Mouse (Mus musculus): ENCODE data around the gene Zfp512b.

Zfp512b gene

DNA sequence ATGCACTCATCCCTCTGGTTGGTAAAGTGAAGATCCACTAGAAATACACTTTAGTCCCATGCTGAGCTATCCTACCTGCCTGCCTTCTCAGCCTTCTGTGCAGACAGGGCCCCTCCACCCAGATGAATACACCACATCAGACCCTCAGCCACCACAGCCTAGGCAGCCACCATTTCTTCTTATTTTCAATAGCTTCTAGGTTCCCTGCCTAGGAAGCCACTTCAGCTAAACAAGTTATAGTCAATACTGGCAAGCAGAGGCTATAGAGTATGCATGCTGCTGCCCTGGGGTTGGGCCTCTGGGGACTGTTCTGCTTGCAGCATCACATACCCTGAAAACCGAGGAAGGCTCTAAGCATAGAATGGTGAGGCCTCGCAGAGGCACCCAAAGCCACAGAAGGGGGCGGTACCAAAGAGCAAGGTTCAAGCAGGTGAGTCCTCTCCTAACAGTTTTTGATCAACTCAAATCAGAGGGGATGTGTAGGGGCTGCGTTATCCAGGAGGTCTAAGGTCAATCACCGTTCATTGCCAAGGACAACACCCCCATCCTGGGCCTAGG is 996 bp downstream of the Zfp512b start, which contains the start of gene Prpf6:
Gene Prpf6, plus strand, starts transcription at position 341 of the 558 bp plus-strand sequence.
- in situ Hi-C loops (cut with MboI; ENCODE audit: low pct_unique_long_range_greater_than_20kb in 1 of 2, low sequenced_read_pairs in 2 of 2, unreplicated experiment in 1 of 2) = no loop called here

GRCm38 (mm10) chr2:181590471-181590870 is 2.1 kb downstream of the Zfp512b start:
- in situ Hi-C loops (cut with MboI; ENCODE audit: low pct_unique_long_range_greater_than_20kb in 1 of 2, low sequenced_read_pairs in 2 of 2, unreplicated experiment in 1 of 2) = no loop called here

- in situ Hi-C loops (cut with MboI; ENCODE audit: low pct_unique_long_range_greater_than_20kb in 1 of 2, low sequenced_read_pairs in 2 of 2, unreplicated experiment in 1 of 2) = no loop called here
Observed at GRCm38 (mm10) chr2:181589732-181590105, 2.9 kb downstream of the Zfp512b start.

GRCm38 (mm10) chr2:181589011-181589731 is 3.4 kb downstream of the Zfp512b start:
- in situ Hi-C loops (cut with MboI; ENCODE audit: low pct_unique_long_range_greater_than_20kb in 1 of 2, low sequenced_read_pairs in 2 of 2, unreplicated experiment in 1 of 2) = no loop called here

DNA sequence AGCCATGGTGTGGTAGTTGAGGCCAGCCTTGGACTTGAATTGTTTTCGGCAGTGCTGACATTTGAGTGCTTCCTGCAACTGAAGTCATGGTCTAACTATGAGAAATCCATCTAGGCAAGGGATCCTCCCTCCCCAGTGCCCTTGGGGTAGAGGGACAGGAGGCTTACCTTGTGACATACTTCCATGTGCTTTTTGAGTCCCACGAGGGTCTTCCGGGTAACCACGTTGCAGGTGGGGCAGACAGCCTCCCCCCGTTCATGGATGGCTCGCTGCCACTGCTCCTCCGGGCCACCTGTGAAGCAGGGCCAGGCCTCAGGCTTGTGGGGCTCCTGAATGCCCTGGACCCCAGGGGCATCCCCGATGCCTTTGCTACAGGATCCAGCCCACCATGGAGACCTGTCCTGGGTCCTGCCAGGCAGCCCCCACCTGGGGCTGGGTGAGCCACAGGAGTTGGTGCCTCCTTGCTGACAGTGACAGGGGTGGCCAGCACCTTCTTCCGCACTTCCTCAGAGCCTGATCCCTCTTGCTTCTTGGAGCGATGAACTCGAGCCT is 4.3 kb downstream of the Zfp512b start:
- in situ Hi-C loops (cut with MboI; ENCODE audit: low pct_unique_long_range_greater_than_20kb in 1 of 2, low sequenced_read_pairs in 2 of 2, unreplicated experiment in 1 of 2) = no loop called here

- in situ Hi-C loops (cut with MboI; ENCODE audit: low pct_unique_long_range_greater_than_20kb in 1 of 2, low sequenced_read_pairs in 2 of 2, unreplicated experiment in 1 of 2) = no loop called here
Observed at GRCm38 (mm10) chr2:181587796-181588195, 4.8 kb downstream of the Zfp512b start.

GRCm38 (mm10) chr2:181586124-181586523 is 6.5 kb downstream of the Zfp512b start:
- in situ Hi-C loops (cut with MboI; ENCODE audit: low pct_unique_long_range_greater_than_20kb in 1 of 2, low sequenced_read_pairs in 2 of 2, unreplicated experiment in 1 of 2) = no loop called here

GRCm38 (mm10) chr2:181585506-181585905 is 7.1 kb downstream of the Zfp512b start:
- in situ Hi-C loops (cut with MboI; ENCODE audit: low pct_unique_long_range_greater_than_20kb in 1 of 2, low sequenced_read_pairs in 2 of 2, unreplicated experiment in 1 of 2) = no loop called here

DNA sequence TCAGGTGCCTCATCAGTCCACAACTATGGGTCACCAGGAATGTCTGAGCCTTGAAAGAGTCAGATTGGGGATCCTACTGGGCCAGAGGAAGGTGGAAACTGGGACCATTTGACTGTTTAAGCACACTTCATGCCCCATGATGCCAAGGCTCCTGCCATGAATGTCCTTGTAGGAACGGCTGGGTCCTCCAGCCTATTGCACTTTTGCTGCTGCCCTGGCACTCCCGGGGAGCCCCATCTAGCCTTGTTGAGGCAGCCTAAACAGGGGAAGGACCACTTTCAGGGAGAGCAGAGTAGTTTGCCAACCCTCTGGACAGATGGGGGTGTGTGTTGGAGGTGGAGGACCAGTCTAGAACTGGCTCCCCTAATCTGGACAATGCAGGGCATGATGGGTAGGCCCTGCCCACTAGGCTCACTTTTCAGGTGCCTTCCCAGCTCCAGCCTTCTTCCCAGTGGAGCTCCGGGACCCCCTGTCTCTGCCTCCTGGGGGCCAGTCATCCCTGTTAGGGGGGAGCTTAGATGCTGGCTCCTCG is 8.1 kb downstream of the Zfp512b start, which contains the start of gene Uckl1:
Gene Uckl1, minus strand, starts transcription at position 482 of the 532 bp plus-strand sequence.
- in situ Hi-C loops (cut with MboI; ENCODE audit: low pct_unique_long_range_greater_than_20kb in 1 of 2, low sequenced_read_pairs in 2 of 2, unreplicated experiment in 1 of 2) = no loop called here

GRCm38 (mm10) chr2:181583460-181584257 is 8.9 kb downstream of the Zfp512b start:
- in situ Hi-C loops (cut with MboI; ENCODE audit: low pct_unique_long_range_greater_than_20kb in 1 of 2, low sequenced_read_pairs in 2 of 2, unreplicated experiment in 1 of 2) = no loop called here

- in situ Hi-C loops (cut with MboI; ENCODE audit: low pct_unique_long_range_greater_than_20kb in 1 of 2, low sequenced_read_pairs in 2 of 2, unreplicated experiment in 1 of 2) = no loop called here
Observed at GRCm38 (mm10) chr2:181582939-181583338, 9.7 kb downstream of the Zfp512b start.

- in situ Hi-C loops (cut with MboI; ENCODE audit: low pct_unique_long_range_greater_than_20kb in 1 of 2, low sequenced_read_pairs in 2 of 2, unreplicated experiment in 1 of 2) = no loop called here
Observed at GRCm38 (mm10) chr2:181582358-181582757, 10.2 kb downstream of the Zfp512b start.

- in situ Hi-C loops (cut with MboI; ENCODE audit: low pct_unique_long_range_greater_than_20kb in 1 of 2, low sequenced_read_pairs in 2 of 2, unreplicated experiment in 1 of 2) = no loop called here
Observed at GRCm38 (mm10) chr2:181581402-181582120, 11.0 kb downstream of the Zfp512b start.

DNA sequence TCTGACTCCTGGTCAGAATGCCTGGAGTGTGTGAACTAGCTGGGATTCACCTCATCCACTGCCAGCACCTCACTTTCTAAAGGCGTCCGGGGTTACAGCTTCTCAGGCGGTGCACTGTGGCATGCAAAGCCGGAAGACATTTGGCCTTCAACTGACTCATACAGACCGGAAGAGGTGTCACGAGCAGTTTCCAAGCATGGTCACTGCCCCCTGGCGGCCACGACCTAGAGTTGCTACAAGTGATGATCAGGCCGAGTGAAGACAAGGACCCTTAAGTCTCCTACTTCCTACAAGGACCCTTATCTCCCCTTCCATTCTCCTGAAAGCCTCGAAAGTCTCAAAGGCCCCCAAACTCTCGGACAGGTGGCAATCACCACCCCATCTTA is 11.6 kb downstream of the Zfp512b start:
- in situ Hi-C loops (cut with MboI; ENCODE audit: low pct_unique_long_range_greater_than_20kb in 1 of 2, low sequenced_read_pairs in 2 of 2, unreplicated experiment in 1 of 2) = no loop called here

GRCm38 (mm10) chr2:181580131-181580772 is 12.4 kb downstream of the Zfp512b start:
- in situ Hi-C loops (cut with MboI; ENCODE audit: low pct_unique_long_range_greater_than_20kb in 1 of 2, low sequenced_read_pairs in 2 of 2, unreplicated experiment in 1 of 2) = no loop called here

- in situ Hi-C loops (cut with MboI; ENCODE audit: low pct_unique_long_range_greater_than_20kb in 1 of 2, low sequenced_read_pairs in 2 of 2, unreplicated experiment in 1 of 2) = loop anchor here in 1 of 2 experiments (10.0 kb wide), 1 partner anchor 185 kb away; no protein-coding TSS in a partner anchor
Observed at GRCm38 (mm10) chr2:181579681-181580080, 12.9 kb downstream of the Zfp512b start.

DNA sequence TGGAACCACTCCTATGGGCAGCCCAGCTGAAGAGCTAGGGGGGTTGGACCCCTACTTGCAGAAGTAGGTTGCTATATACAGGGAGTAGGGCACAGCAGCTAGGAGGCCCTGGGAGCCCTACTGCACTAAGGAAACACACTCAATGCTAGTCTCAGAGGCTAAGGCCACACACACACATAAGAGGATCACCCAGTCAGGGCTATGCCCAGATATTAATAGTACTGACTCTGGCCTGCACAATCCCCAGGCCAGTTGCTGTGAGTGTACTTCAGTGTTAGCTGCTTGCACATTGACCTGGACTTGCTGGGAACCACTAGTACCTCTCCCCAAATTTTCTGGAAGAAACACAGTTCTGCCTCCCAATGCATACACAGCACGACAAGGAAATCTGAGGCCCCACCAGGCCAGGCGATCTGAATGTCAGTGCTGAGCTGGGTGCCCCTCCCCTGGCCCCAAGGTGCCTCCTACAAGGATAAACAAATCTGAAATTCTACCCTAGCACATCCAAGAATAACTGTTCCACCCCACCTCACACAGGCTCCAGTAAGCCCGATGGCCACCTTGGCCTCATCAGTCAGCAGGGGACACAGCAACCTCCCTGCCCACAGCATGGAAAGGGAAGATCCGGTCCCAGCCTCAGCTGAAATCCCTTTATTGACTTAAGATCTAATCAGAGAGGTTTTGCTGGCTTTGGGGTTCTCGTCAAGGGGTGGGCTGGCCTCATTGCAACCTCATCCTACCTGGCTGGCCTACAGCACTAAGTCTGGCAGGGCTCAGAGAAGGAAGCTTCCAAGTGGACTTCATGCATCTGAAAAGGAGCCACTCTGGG is 13.6 kb downstream of the Zfp512b start:
- in situ Hi-C loops (cut with MboI; ENCODE audit: low pct_unique_long_range_greater_than_20kb in 1 of 2, low sequenced_read_pairs in 2 of 2, unreplicated experiment in 1 of 2) = loop anchor here in 1 of 2 experiments (10.0 kb wide), 1 partner anchor 184 kb away; no protein-coding TSS in a partner anchor

Data from mouse embryonic stem cell (cell line).